Mouse (Mus musculus) E14TG2a.4 (cell line): Measurements from ENCODE around the gene Spred3.

ENCODE experiments used
- CTCF ChIP-seq: conservative IDR thresholded peaks from 2 replicates; pipeline ENCODE4 v1.5.1; 2014; ENCODE audit warnings: low read length
- POU5F1 ChIP-seq: IDR thresholded peaks from 2 replicates; pipeline ENCODE4 v1.6.1; 2014; ENCODE audit warnings: low read length, borderline replicate concordance

DNA sequence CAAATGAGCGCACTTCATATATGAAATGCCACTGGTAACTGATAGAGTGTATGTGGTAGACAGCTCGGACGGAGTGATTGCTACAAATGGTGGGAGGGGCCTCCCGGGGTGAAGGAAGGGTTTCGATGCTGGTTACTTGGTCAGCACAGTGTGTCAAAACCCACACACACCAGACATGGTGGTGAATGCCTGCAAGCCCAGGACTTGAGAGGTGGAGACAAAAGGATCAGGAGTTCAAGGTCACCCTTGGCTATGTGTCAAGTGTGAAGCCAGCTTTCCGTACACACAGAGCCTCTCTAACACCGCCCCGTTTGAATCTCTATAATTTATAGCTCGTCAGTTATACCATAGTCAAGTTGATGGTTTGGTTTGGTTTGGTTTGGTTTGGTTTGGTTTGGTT, 47.4 kb downstream of the Spred3 start:
- TF ChIP-seq CTCF = no peak
- no peak for TF ChIP-seq POU5F1
